8 mouse cellular contexts compared by ENCODE assay signal in genomic region chr2:25318119-25318966, GRCm38 (mm10). TPM values are rescaled to one million over a fixed set of nuclear protein-coding genes. Genes with fewer than 3 reads are reported as not detected.
DNase-seq lines count a peak whose midpoint lies in the region; ATAC-seq and TF ChIP-seq lines count a peak whose summit lies in the region.

No protein-coding gene starts in this region.

- TF ChIP-seq CTCF in testis, adult 2 months (IDR thresholded peaks at IDR 0.05; ENCODE audit: control insufficient read depth, insufficient read depth, insufficient replicate concordance, low read depth, low read length): no peak
- no peak for TF ChIP-seq CTCF in intestine, postnatal 0 days (IDR thresholded peaks at IDR 0.05; ENCODE audit: low read depth)

- no peak overlapping the region for H3K9ac ChIP-seq in heart, embryonic 11.5 days (ENCODE audit: low read depth, low read length)
- H3K9ac ChIP-seq in intestine, postnatal 0 days (ENCODE audit: low read depth, low read length): no peak overlapping the region
- H3K9ac ChIP-seq in neural tube, embryonic 15.5 days (replicated peaks): peak overlapping the region; percentile 69

- no peak for DNase-seq in heart, adult 9 months (ENCODE audit: low spot score in 2 of 2)
- no peak for DNase-seq in testis, postnatal 14 days (ENCODE audit: low spot score)
- no peak for DNase-seq in urinary bladder, postnatal 14 days (ENCODE audit: low spot score)
- no peak for DNase-seq in spleen, postnatal 14 days (ENCODE audit: low spot score in 2 of 2)

- ATAC-seq in heart, embryonic 11.5 days (replicated peaks; ENCODE audit: insufficient number of reproducible peaks, low FRiP score, low TSS enrichment): no peak
- ATAC-seq in intestine, postnatal 0 days: no peak
- ATAC-seq in neural tube, embryonic 15.5 days (ENCODE audit: low FRiP score): peak; percentile 72

- peaks cover 76% of the 10 kb centered on the region for H3K27me3 ChIP-seq in heart, embryonic 11.5 days (ENCODE audit: control insufficient read depth, insufficient read depth, low read length)
- no peaks in the 10 kb centered on the region for H3K27me3 ChIP-seq in testis, adult 2 months (ENCODE audit: control insufficient read depth, insufficient read depth, low read length)
- peaks cover 36% of the 10 kb centered on the region for H3K27me3 ChIP-seq in intestine, postnatal 0 days (replicated peaks; ENCODE audit: control insufficient read depth, insufficient read depth, low read length)
- peaks cover 69% of the 10 kb centered on the region for H3K27me3 ChIP-seq in neural tube, embryonic 15.5 days (replicated peaks)

- peak overlapping the region; percentile 63 for H3K4me2 ChIP-seq in heart, embryonic 11.5 days
- H3K4me2 ChIP-seq in intestine, postnatal 0 days (replicated peaks; ENCODE audit: low read depth): peak overlapping the region; percentile 61
- peak overlapping the region; percentile 72 for H3K4me2 ChIP-seq in neural tube, embryonic 15.5 days

- 7% methylated on average over 31 of the region's 31 CpGs for WGBS in heart, embryonic 11.5 days (ENCODE audit: insufficient replicate concordance)
- WGBS in intestine, postnatal 0 days: 4% methylated on average over 31 of the region's 31 CpGs
- WGBS in neural tube, embryonic 15.5 days: 4% methylated on average over 31 of the region's 31 CpGs

- H3K4me3 ChIP-seq in heart, embryonic 11.5 days (ENCODE audit: low read depth, low read length): peak overlapping the region; percentile 34
- peak overlapping the region; percentile 74 for H3K4me3 ChIP-seq in testis, adult 2 months (ENCODE audit: control insufficient read depth, low read depth, low read length)
- H3K4me3 ChIP-seq in intestine, postnatal 0 days (ENCODE audit: low read depth, low read length): peak overlapping the region; percentile 30
- peak overlapping the region; percentile 66 for H3K4me3 ChIP-seq in neural tube, embryonic 15.5 days (replicated peaks)

- no peak overlapping the region for H3K27ac ChIP-seq in heart, embryonic 11.5 days (ENCODE audit: low read depth, low read length)
- H3K27ac ChIP-seq in testis, adult 2 months (ENCODE audit: control insufficient read depth, insufficient read depth, low read depth, low read length): no peak overlapping the region
- H3K27ac ChIP-seq in intestine, postnatal 0 days (ENCODE audit: low read depth, low read length): no peak overlapping the region
- peak overlapping the region; percentile 92 for H3K27ac ChIP-seq in neural tube, embryonic 15.5 days (replicated peaks)

- peaks cover 8% of the 10 kb centered on the region for H3K4me1 ChIP-seq in heart, embryonic 11.5 days (ENCODE audit: control insufficient read depth, insufficient read depth, low read length)
- H3K4me1 ChIP-seq in testis, adult 2 months (ENCODE audit: control insufficient read depth, insufficient read depth, low read length): peaks cover 8% of the 10 kb centered on the region
- peaks cover 2% of the 10 kb centered on the region; the same call in 1 of the 2 replicates for H3K4me1 ChIP-seq in intestine, postnatal 0 days (replicated peaks; ENCODE audit: control insufficient read depth, insufficient read depth, low read length)
- peaks cover 27% of the 10 kb centered on the region for H3K4me1 ChIP-seq in neural tube, embryonic 15.5 days

- no peak for TF ChIP-seq POLR2A in testis, adult 2 months (IDR thresholded peaks at IDR 0.05; ENCODE audit: control insufficient read depth, low read depth, low read length)

- no peaks in the 10 kb centered on the region for H3K9me3 ChIP-seq in heart, embryonic 11.5 days (replicated peaks; ENCODE audit: control insufficient read depth, low read length)
- no peaks in the 10 kb centered on the region for H3K9me3 ChIP-seq in intestine, postnatal 0 days (ENCODE audit: control insufficient read depth)
- H3K9me3 ChIP-seq in neural tube, embryonic 15.5 days (replicated peaks): no peaks in the 10 kb centered on the region

- H3K36me3 ChIP-seq in heart, embryonic 11.5 days (ENCODE audit: control insufficient read depth, insufficient read depth, low read length): no peaks in the 10 kb centered on the region
- no peaks in the 10 kb centered on the region for H3K36me3 ChIP-seq in testis, adult 2 months (ENCODE audit: control insufficient read depth, insufficient read depth, low read length)
- H3K36me3 ChIP-seq in intestine, postnatal 0 days (ENCODE audit: control insufficient read depth, insufficient read depth): no peaks in the 10 kb centered on the region
- peaks cover 20% of the 10 kb centered on the region for H3K36me3 ChIP-seq in neural tube, embryonic 15.5 days

RNA-seq across cellular contexts. Expression of gene Grin1, which starts 0.6 kb away (rescaled TPM):
- polyA plus RNA-seq in heart, embryonic 11.5 days (2014; fragmentation: Nextera tagmentation; extraction: Ambion mirVana): 0.96 and 1.1 TPM in 2 replicates
- 0.38 and 0.75 TPM in 2 replicates for polyA plus RNA-seq in testis, adult 2 months (2012; rRNA removed)
- polyA plus RNA-seq in intestine, postnatal 0 days (2015; fragmentation: Nextera tagmentation; extraction: Ambion mirVana): 0.78 and 0.90 TPM in 2 replicates
- 58.0 and 68.4 TPM in 2 replicates for polyA plus RNA-seq in neural tube, embryonic 15.5 days (2015; fragmentation: Nextera tagmentation; extraction: Ambion mirVana)

RNA-seq across cellular contexts. Expression of gene Man1b1, which starts 13.8 kb away (rescaled TPM):
- 47.9 and 68.4 TPM in 2 replicates for polyA plus RNA-seq in heart, embryonic 11.5 days (2014; fragmentation: Nextera tagmentation; extraction: Ambion mirVana)
- 25.4 and 29.3 TPM in 2 replicates for polyA plus RNA-seq in testis, adult 2 months (2012; rRNA removed)
- 44.7 and 50.2 TPM in 2 replicates for polyA plus RNA-seq in intestine, postnatal 0 days (2015; fragmentation: Nextera tagmentation; extraction: Ambion mirVana)
- polyA plus RNA-seq in neural tube, embryonic 15.5 days (2015; fragmentation: Nextera tagmentation; extraction: Ambion mirVana): 43.5 and 46.6 TPM in 2 replicates

RNA-seq across cellular contexts. Expression of gene Lrrc26, which starts 28.6 kb away (rescaled TPM):
- polyA plus RNA-seq in heart, embryonic 11.5 days (2014; fragmentation: Nextera tagmentation; extraction: Ambion mirVana): not detected in 2 replicates
- 3.5 and 4.3 TPM in 2 replicates for polyA plus RNA-seq in testis, adult 2 months (2012; rRNA removed)
- 5.5 and 6.6 TPM in 2 replicates for polyA plus RNA-seq in intestine, postnatal 0 days (2015; fragmentation: Nextera tagmentation; extraction: Ambion mirVana)
- polyA plus RNA-seq in neural tube, embryonic 15.5 days (2015; fragmentation: Nextera tagmentation; extraction: Ambion mirVana): 0.22 and 0.26 TPM in 2 replicates

RNA-seq across cellular contexts. Expression of gene Tmem210, which starts 30.4 kb away (rescaled TPM):
- polyA plus RNA-seq in heart, embryonic 11.5 days (2014; fragmentation: Nextera tagmentation; extraction: Ambion mirVana): not detected in 2 replicates
- 830 and 870 TPM in 2 replicates for polyA plus RNA-seq in testis, adult 2 months (2012; rRNA removed)
- not detected in 2 replicates for polyA plus RNA-seq in intestine, postnatal 0 days (2015; fragmentation: Nextera tagmentation; extraction: Ambion mirVana)
- not detected in 2 replicates for polyA plus RNA-seq in neural tube, embryonic 15.5 days (2015; fragmentation: Nextera tagmentation; extraction: Ambion mirVana)

RNA-seq across cellular contexts. Expression of gene Dpp7, which starts 37.8 kb away (rescaled TPM):
- polyA plus RNA-seq in heart, embryonic 11.5 days (2014; fragmentation: Nextera tagmentation; extraction: Ambion mirVana): 13.1 and 14.0 TPM in 2 replicates
- polyA plus RNA-seq in testis, adult 2 months (2012; rRNA removed): 4.0 and 5.0 TPM in 2 replicates
- polyA plus RNA-seq in intestine, postnatal 0 days (2015; fragmentation: Nextera tagmentation; extraction: Ambion mirVana): 120 and 129 TPM in 2 replicates
- 24.2 and 27.3 TPM in 2 replicates for polyA plus RNA-seq in neural tube, embryonic 15.5 days (2015; fragmentation: Nextera tagmentation; extraction: Ambion mirVana)

Comparison
In these comparisons a context has a peak if more than half of its experiments do, and no peak if none do; other contexts are left out.
1. RNA of gene Grin1, which starts 0.6 kb away (polyA plus RNA-seq): 58.0 to 68.4 TPM in neural tube, embryonic 15.5 days; 0.96 to 1.1 TPM in heart, embryonic 11.5 days, 0.78 to 0.90 TPM in intestine, postnatal 0 days and 0.38 to 0.75 TPM in testis, adult 2 months; every median in the first group is over 10 times any median in the second.
2. Peak in every context shown above with its lines, with median percentiles within 50 percentile points of each other: H3K4me2 ChIP-seq and H3K4me3 ChIP-seq.